Mouse (Mus musculus) midbrain, embryonic 14.5 days (tissue): Measurements from ENCODE around the gene Slc11a1. TPM values are rescaled to one million over a fixed set of nuclear protein-coding genes. Genes with fewer than 3 reads are reported as not detected.
"Not testable (repeated sequence)": the region's sequence is repeated elsewhere in the genome, so short reads cannot be mapped to it uniquely, and the experiment has no call there.

Experiments used
- ATAC-seq: fragments of 200-750 bp; cut with Nextera tagmentation; 2 replicates; pipeline ENCODE4 v1.8.0; 2017; ENCODE audit warnings: moderate number of reproducible peaks, moderate library complexity; ENCODE audit not compliant: low FRiP score, low TSS enrichment
- DNase-seq: peaks from one replicate; pipeline ENCODE4 v3.0.0-alpha.2; 2015
- H3K27ac ChIP-seq: fragments of 300-500 bp; sonication (generic); replicated peaks from 2 replicates; pipeline ENCODE4 v1.5.1; 2014; ENCODE audit warnings: mild to moderate bottlenecking, low read depth, low read length, moderate library complexity
- H3K27me3 ChIP-seq: fragments of 300-500 bp; sonication (generic); 2 replicates; pipeline ENCODE4 v1.6.1; 2014; ENCODE audit warnings: low read length, control low read depth, mixed read lengths; ENCODE audit not compliant: control insufficient read depth, insufficient read depth
- H3K36me3 ChIP-seq: fragments of 300-500 bp; sonication (generic); 2 replicates; pipeline ENCODE4 v1.6.1; 2014; ENCODE audit warnings: low read length, control low read depth; ENCODE audit not compliant: control insufficient read depth, insufficient read depth
- H3K4me1 ChIP-seq: fragments of 300-500 bp; sonication (generic); 2 replicates; pipeline ENCODE4 v1.6.1; 2014; ENCODE audit warnings: mild to moderate bottlenecking, antibody characterized with exemption, low read length, control low read depth; ENCODE audit not compliant: control insufficient read depth, insufficient read depth
- H3K4me2 ChIP-seq: fragments of 300-500 bp; sonication (generic); 2 replicates; pipeline ENCODE4 v1.6.1; 2014; ENCODE audit warnings: mild to moderate bottlenecking, low read length, moderate library complexity
- H3K4me3 ChIP-seq: fragments of 300-500 bp; sonication (generic); replicated peaks from 2 replicates; pipeline ENCODE4 v1.5.1; 2014; ENCODE audit warnings: low read depth, low read length
- H3K9ac ChIP-seq: fragments of 300-500 bp; sonication (generic); replicated peaks from 2 replicates; pipeline ENCODE4 v1.6.1; 2014; ENCODE audit warnings: mild to moderate bottlenecking, low read length, moderate library complexity
- H3K9me3 ChIP-seq: fragments of 300-500 bp; sonication (generic); 2 replicates; pipeline ENCODE4 v1.6.1; 2016; ENCODE audit warnings: low read length, control low read depth, mixed read lengths; ENCODE audit not compliant: control insufficient read depth
- WGBS: fragments of 180-500 bp; shearing (Covaris S2); extraction: QIAGEN DNeasy Blood & Tissue Kit; methylation state at CpG from one replicate; pipeline ENCODE4 v1.1.7; 2014; 5-methylcytosine and 5-hydroxymethylcytosine counted together
- polyA plus RNA-seq: library from polyadenylated mRNA; unstranded; fragments of >200 nt; fragmentation: Nextera tagmentation; extraction: Ambion mirVana; gene quantifications from 2 replicates; pipeline ENCODE4 v1.2.1, GENCODE M21; 2014

The Slc11a1 gene
- polyA plus RNA-seq = 0.51 and 2.7 TPM in 2 replicates

DNA sequence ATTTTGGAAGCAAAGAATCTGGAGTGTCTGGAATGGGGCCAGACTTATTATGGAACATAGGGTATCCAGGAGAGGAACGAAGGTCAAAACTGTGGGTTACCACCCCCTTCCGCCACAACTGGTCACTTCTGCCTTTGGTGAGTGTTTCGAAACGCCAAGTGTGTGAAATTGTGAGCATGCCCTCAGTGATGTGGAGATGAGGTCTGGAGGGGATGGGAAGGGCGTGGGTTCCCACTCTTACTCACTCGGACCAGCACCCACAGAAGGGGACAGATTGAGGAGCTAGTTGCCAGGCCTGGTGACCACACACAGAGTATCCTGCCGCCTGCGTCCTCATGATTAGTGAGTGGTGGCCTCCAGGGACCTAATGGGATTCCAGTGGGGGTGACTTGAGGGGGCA is at the start of gene Slc11a1:
Gene Slc11a1 (plus strand): TSS at position 216 of the 400 bp plus-strand sequence.
- no peaks in the 10 kb centered on the region for H3K4me1 ChIP-seq
- no peaks in the 10 kb centered on the region for H3K36me3 ChIP-seq
- no peak for DNase-seq
- no peak within 1 kb of the TSS for H3K9ac ChIP-seq
- WGBS = 74% methylated on average over 8 of the region's 8 CpGs
- H3K4me3 ChIP-seq = no peak within 1 kb of the TSS
- no peak for ATAC-seq
- H3K27ac ChIP-seq = no peak within 1 kb of the TSS
- no peak within 1 kb of the TSS for H3K4me2 ChIP-seq
- H3K9me3 ChIP-seq = no peaks in the 10 kb centered on the region
- no peaks in the 10 kb centered on the region for H3K27me3 ChIP-seq

DNA sequence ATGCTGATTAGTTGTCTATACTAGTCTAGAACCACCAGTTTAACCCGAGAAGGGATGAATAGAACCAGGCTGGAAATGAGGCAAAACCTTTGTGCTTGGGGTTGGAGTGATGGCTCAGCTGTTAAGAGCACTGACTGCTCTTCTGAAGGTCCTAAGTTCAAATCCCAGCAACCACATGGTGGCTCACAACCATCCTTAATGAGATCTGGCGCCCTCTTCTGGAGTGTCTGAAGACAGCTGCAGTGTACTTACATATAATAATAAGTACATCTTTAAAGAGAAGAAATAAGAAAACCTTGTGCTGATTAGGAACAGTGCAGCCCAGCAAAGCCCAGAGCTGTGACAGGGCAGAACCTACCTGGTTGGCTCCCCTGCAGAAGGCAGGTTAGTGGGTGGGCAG is 48.1 kb upstream of the Slc11a1 start:
- not testable (repeated sequence) for H3K4me3 ChIP-seq, H3K9me3 ChIP-seq, DNase-seq, ATAC-seq, H3K4me2 ChIP-seq, H3K36me3 ChIP-seq, H3K27ac ChIP-seq, H3K9ac ChIP-seq, H3K4me1 ChIP-seq, H3K27me3 ChIP-seq
- 76% methylated on average over 2 of the region's 2 CpGs for WGBS

DNA sequence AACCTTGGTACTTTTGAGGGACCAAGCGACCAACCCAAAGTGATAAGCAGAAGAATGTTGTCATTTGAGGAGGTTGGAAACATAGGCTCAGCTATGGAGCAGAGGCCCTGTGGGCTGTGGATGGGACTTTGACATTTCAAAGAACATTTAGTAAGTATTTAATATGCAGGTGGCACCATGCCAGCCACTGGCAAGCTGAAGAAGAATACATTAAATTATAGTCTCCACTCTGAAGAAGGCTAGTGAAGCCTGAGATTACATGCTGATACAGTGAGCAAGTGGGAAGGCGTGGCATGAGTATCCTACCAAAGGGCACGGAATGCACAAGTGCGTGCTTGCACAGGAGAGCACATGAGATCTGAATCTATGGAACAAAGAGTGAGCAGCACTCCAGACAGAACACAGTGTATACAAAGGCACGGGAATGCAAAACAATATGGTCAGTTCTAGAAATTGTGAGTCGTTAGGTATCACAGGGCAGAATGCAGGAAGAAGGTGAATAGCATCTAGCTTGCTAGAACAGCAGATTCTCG is 45.0 kb upstream of the Slc11a1 start:
- Histone ChIP-seq H3K36me3 (no peaks in the 10 kb centered on the region), H3K4me2 (no peak overlapping the region), H3K4me1 (peaks cover 12% of the 10 kb centered on the region), H3K9ac (no peak overlapping the region), H3K9me3 (no peaks in the 10 kb centered on the region), H3K4me3 (no peak overlapping the region), H3K27ac (0 out of 2 replicates have a peak overlapping the region, but pooled peaks have one; percentile 4), H3K27me3 (no peaks in the 10 kb centered on the region)
- no peak for ATAC-seq
- peak; percentile 42 for DNase-seq
- 83% methylated on average over 7 of the region's 7 CpGs for WGBS

DNA sequence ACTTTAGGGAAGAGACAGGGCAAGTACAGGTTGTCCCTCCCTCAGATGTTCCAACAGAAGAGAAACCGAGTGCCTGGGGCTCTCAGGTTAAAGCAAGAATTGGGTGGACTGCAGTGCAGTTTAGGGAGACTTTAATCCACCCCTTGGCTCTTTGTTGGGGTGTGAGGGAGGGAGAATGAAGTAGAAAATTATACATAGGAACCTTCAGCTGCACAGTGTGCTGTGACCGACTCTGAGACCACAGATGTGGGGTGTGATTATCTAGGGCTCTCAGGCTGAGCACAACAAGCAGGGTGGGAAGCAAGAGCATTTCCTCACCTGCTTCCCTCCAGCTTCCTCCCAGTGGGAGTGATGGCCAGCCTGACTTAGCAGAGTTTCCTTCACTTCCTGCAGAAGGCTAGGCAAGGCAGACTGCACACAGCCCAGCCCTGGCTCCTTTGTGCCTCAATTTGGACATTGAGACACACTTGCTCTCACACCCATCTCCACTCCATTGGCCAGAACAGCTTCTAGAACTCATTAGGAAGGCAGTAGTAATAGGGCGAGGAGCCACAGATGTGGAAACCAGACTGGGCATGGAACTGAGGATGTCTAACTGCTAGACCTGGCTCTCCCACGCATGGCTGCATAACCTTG is 43.8 kb upstream of the Slc11a1 start:
- H3K4me3 ChIP-seq = no peak overlapping the region
- 85% methylated on average over 4 of the region's 4 CpGs for WGBS

DNA sequence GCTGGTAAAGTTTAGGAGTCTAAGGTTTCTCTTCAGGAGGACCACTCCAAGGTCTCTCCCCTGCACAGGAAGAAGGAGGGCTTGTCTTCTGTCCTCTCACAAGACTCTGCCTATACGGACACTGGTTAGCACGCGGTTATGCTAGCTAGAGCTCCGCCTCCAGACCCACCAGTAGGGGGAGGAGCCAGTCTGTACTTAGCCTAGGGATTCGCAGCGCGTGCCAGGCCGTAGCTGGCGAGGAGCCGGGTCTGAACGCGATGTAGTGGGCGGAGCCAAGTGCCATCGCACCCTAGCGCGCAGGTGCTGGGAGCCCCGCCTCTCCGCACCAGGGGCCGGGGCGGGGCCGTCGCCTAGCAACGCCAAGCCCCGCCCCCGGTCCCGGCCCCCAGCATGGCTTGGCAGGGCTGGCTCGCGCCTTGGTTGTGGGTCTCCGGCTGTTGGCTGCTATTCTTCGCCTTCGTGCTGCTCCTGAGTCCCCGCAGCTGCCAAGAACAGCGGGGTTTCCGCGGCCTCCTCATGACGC is 42.7 kb upstream of the Slc11a1 start:
- ATAC-seq (peak; percentile 95), DNase-seq (peak; percentile 98)
- H3K4me3 ChIP-seq = peak overlapping the region; percentile 48
- WGBS = under 1% methylated on average over 36 of the region's 36 CpGs
- peak overlapping the region; percentile 80 for H3K27ac ChIP-seq
- H3K27me3 ChIP-seq = no peaks in the 10 kb centered on the region
- H3K9ac ChIP-seq = peak overlapping the region; percentile 62
- H3K4me2 ChIP-seq = peak overlapping the region; percentile 82
- peaks cover 12% of the 10 kb centered on the region for H3K4me1 ChIP-seq
- no peaks in the 10 kb centered on the region for H3K9me3 ChIP-seq
- H3K36me3 ChIP-seq = no peaks in the 10 kb centered on the region

More for the DNA sequence above, 43.8 kb upstream of the Slc11a1 start:
- ATAC-seq (no peak), DNase-seq (no peak)
- Histone ChIP-seq H3K4me1 (peaks cover 12% of the 10 kb centered on the region), H3K27ac (0 out of 2 replicates have a peak overlapping the region, but pooled peaks have one; percentile 80), H3K9me3 (no peaks in the 10 kb centered on the region), H3K4me2 (no peak overlapping the region), H3K36me3 (no peaks in the 10 kb centered on the region), H3K9ac (no peak overlapping the region), H3K27me3 (no peaks in the 10 kb centered on the region)

DNA sequence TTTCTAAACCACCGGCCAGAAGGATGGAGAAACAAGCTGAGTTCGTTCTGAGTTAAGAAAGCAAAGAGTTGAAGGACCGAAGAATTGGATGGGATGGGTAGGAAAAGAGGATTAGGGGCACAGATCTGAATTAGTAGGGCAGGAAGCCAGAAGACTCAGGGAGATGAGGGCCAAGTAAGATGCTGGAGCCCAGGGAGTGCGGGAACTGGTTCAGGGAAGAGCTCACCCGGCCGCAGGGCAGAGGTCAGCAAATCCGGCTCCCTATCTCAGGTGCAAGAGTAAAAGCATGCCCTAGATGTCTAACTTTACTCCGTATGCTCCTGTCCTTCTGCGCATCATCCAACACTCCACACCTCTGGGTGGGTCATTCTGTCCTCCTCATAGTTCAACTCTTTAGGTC is 42.1 kb upstream of the Slc11a1 start:
- Histone ChIP-seq H3K9me3 (no peaks in the 10 kb centered on the region), H3K27me3 (no peaks in the 10 kb centered on the region), H3K4me1 (peaks cover 12% of the 10 kb centered on the region), H3K4me3 (peak overlapping the region; percentile 48), H3K36me3 (no peaks in the 10 kb centered on the region), H3K4me2 (peak overlapping the region; percentile 82), H3K9ac (peak overlapping the region; percentile 62), H3K27ac (peak overlapping the region; percentile 80)
- WGBS = 4% methylated on average over 9 of the region's 9 CpGs
- no peak for DNase-seq
- ATAC-seq = no peak

DNA sequence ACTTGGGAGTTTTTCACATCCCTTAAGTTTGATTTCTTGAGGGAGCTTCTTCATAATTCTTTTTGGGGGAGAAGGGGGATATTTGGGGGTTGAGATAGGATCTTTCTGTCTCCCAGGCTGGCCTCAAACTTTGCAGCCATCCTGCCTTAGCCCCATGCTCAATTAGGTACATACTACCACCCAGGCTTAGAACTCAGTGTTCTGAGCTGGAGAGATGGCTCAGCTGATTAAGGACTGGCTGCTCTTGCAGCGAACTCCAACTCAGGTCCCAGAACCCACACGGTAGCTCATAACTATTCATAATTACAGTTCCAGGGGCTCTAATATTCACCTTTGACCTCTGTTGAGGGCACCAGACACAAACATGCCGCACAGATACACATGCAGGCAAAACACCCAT is 40.4 kb upstream of the Slc11a1 start:
- 85% methylated on average over 3 of the region's 3 CpGs for WGBS
- Histone ChIP-seq H3K4me1 (peaks cover 12% of the 10 kb centered on the region), H3K36me3 (no peaks in the 10 kb centered on the region), H3K27me3 (no peaks in the 10 kb centered on the region), H3K27ac (no peak overlapping the region), H3K4me3 (no peak overlapping the region), H3K4me2 (no peak overlapping the region), H3K9ac (no peak overlapping the region), H3K9me3 (no peaks in the 10 kb centered on the region)
- no peak for DNase-seq
- ATAC-seq = no peak

DNA sequence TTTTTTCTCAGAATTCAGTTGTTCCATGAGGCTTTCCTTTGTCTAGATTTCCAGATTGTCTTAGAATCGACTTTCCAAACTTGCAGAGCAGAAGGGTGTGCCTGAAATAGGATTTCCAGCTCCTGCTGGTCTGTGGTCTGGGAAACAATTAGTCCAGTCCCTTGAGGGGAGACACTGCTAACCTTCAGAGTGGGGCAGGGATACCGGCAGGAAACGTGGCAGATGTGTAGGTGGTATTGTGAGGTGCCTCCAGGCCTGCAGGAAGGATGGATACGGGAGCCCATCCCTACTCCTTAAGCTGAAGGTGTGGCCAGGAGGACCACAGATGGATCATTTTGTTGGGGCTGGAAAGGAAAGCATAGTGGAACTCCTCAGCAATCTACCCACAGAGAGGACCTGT is 40.0 kb upstream of the Slc11a1 start:
- Histone ChIP-seq H3K4me1 (peaks cover 12% of the 10 kb centered on the region), H3K9me3 (no peaks in the 10 kb centered on the region), H3K36me3 (no peaks in the 10 kb centered on the region), H3K4me3 (no peak overlapping the region), H3K9ac (no peak overlapping the region), H3K27ac (no peak overlapping the region), H3K4me2 (no peak overlapping the region), H3K27me3 (no peaks in the 10 kb centered on the region)
- no peak for ATAC-seq
- no peak for DNase-seq
- 52% methylated on average over 4 of the region's 4 CpGs for WGBS
